Mouse (Mus musculus) telencephalon, adult 2 months (tissue): ENCODE data around the gene Aco2.

ENCODE experiments used
- DNase-seq: peaks from one replicate; pipeline ENCODE4 v3.0.0-alpha.2; 2011; ENCODE audit warnings: low read depth, low spot score

Gene Aco2

GRCm38 (mm10) chr15:81943176-81943749 is 71.2 kb downstream of the Aco2 start:
- DNase-seq = no peak

GRCm38 (mm10) chr15:81949076-81949475 is 77.0 kb downstream of the Aco2 start:
- no peak for DNase-seq

DNA sequence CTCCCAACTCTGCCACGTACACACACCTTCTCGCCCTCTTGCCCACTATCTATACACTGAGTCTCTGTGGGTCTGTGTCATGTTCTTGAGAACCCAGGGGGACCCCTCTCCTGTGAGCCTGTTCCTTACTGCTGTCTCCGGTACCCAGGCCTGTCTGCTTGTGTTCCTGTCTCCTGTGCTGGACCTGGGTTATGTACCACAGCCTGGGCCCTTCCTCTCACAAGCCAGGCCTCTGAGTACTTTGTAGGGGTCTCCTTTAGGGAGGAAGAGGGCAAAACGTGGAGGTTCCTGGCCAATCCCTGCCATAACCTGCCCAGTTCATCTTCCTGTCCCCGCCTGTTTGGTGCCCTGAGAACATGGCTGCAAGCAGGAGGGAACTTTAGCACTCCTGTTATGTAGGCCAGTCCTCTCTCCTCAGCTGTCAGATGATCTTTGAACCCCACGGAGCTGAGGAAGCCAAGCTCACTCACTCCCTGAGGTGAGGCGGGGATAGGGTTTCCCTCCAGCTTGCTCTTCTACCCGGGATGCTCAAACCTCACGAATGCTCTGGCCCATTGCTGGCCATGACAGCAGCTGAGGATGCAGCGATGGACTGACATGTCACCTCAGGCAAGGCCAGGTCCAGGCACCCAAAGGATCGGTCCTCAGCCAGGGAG is 77.5 kb downstream of the Aco2 start:
- no peak for DNase-seq

- no peak for DNase-seq
These were observed 78.6 kb downstream of the Aco2 start for GRCm38 (mm10) chr15:81950716-81951115.

DNA sequence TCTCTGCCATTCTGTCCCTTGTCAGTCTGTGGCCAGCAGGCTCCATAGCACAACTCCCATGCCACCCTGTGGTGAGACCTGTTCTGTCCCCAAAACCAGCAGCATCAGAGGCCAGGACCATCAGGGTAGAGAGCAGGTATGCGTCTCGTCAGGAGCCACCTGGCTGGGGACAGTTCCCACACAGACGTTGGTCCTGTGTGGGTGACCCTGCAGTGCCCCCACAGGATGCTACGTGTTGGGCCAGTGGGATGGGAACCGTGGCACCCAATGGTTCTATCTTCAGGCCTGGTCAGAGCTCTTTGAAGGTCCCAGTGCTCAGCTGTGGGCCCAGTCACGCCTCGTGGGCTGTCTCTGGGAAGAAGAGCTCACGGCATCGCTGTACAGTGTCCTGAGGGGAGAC is 79.0 kb downstream of the Aco2 start:
- DNase-seq = no peak

DNA sequence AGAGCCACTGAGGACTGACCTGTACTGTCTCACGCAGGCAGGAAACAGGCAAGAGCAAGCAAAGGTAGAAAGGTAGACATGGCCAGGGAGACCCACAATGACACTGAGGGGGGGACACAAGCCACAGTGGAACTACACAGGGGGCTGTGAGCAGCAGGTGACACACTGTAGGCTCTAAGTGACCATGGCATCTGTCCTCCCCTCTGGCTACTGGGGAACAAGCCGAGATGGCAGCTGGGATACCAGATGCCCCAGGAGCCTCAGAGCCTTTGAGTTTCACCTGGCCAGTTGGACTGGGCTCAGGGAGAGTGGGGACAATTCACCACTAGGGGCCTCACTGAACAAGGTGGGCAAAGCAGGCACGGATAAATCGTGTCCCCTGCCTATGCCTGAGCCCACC is 80.2 kb downstream of the Aco2 start:
- DNase-seq = no peak

GRCm38 (mm10) chr15:81954151-81954583 is 82.1 kb downstream of the Aco2 start:
- DNase-seq = no peak

DNA sequence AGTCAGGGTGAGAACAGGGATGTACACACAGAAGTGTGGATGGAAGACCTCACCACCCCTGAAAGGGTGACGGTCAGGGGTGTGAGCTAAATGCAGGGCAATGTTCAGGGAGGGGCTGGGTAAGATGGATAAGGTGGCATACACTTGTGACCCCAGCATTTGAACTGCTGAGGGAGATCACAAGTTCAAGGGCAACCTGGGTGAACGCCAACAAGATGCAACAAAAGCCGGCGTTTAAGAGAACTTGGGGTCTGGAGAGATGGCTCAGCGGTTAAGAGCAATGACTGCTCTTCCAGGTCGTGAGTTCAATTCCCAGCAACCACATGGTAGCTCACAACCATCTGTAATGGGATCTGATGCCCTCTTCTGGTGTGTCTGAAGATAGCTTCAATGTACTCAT is 82.6 kb downstream of the Aco2 start:
- DNase-seq = no peak

DNA sequence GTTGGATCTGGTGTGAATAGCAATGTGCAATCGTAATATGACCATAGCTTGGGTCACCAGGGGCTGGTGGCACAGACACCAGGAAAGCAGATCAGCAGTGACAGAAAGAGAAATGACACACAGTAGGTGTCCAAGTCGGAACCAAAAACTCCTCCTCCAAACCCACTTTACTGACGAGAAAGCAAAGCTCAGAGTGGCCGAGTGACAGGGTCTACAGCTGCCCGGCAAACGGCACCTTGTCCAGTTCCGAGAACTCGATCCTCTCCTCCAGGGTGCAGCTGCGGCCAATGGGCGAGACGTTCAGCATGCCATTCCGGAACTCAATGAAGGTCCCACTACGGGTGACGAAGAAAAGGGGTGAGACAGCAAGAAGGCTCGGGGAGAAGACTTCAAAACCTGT is 83.3 kb downstream of the Aco2 start:
- no peak for DNase-seq

- no peak for DNase-seq
These were observed 84.3 kb downstream of the Aco2 start for GRCm38 (mm10) chr15:81956457-81956856.

- no peak for DNase-seq
These were observed 85.5 kb downstream of the Aco2 start for GRCm38 (mm10) chr15:81957598-81957997.

DNA sequence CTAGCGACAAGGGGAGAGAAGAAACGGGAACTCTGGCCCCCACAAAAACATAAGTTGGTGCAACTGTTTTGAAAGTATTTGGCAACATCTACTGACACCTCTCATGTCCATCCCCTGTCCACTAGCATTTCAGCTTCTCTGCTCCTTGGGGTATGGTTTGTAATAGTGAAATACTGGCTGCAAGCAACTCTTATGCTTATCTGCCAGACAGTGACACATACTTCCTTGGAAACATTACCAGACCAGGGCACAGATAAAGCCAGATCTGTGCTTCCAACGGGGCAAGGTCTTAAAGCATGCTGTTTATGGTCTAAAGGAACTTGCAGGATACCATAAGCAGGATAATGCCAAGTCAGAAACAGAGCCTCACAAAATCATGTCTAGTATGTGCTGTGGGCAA is 86.8 kb downstream of the Aco2 start:
- DNase-seq = no peak

DNA sequence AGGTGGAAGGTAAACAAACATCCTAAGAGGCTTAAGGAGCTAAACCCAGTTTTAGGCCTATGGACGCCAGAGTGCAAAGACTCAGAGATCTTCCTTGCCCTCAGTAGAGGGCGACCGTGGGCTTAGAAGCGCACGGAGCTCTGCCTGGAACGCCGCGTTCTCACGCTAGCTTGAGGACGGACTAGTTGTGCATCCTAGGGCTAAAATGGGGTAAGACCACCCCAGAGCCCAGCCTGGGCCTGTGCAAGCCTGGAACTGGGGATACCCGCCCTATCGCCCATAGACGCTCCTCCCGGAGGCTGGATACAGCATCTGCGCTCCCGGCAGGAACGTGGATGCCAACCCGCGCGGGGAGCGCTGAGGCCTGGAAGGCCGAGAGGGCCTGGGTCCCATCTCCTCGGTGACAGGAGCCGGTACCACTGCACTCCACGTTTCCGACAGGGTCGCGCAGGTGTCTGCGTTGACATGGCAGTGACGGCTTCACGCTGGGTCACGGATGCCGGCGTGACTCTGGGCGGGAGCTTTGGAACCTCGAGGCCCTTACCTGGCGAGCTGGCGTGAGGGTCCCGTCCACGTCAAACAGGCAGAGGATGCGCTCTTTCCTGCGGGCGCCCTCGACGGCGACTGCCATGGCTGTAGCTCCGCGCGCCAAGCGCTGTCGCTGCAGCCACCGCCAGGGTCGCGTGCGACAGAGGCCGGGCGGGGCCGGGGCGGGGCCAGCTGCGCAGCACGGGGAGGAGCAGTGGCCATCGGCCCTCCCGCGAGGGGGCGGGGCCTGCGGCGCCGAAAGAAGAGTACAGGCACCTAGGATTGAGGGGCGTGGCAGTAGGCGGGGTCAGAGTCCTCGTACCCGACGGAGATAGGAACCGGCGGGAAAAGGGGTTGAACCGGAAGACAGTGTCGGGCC is 88.3 kb downstream of the Aco2 start, which contains the start of gene Pmm1:
Pmm1 (minus strand) TSS at position 760 of the 907 bp plus-strand sequence.
- peak; percentile 95 for DNase-seq

GRCm38 (mm10) chr15:81961078-81961451 is 89.0 kb downstream of the Aco2 start:
- no peak for DNase-seq

GRCm38 (mm10) chr15:81964262-81964661 is 92.2 kb downstream of the Aco2 start:
- DNase-seq = no peak
